Mouse (Mus musculus): ENCODE results near the gene Slc25a42. TPM values are rescaled to one million over a fixed set of nuclear protein-coding genes. Genes with fewer than 3 reads are reported as not detected.
A peak's percentile ranks its signal among the peaks of the same experiment; 100 is the strongest.

Slc25a42 gene
- polyA plus RNA-seq (2014; fragmentation: Nextera tagmentation; extraction: Ambion mirVana), result 3.9 and 4.2 TPM in 2 replicates

DNA sequence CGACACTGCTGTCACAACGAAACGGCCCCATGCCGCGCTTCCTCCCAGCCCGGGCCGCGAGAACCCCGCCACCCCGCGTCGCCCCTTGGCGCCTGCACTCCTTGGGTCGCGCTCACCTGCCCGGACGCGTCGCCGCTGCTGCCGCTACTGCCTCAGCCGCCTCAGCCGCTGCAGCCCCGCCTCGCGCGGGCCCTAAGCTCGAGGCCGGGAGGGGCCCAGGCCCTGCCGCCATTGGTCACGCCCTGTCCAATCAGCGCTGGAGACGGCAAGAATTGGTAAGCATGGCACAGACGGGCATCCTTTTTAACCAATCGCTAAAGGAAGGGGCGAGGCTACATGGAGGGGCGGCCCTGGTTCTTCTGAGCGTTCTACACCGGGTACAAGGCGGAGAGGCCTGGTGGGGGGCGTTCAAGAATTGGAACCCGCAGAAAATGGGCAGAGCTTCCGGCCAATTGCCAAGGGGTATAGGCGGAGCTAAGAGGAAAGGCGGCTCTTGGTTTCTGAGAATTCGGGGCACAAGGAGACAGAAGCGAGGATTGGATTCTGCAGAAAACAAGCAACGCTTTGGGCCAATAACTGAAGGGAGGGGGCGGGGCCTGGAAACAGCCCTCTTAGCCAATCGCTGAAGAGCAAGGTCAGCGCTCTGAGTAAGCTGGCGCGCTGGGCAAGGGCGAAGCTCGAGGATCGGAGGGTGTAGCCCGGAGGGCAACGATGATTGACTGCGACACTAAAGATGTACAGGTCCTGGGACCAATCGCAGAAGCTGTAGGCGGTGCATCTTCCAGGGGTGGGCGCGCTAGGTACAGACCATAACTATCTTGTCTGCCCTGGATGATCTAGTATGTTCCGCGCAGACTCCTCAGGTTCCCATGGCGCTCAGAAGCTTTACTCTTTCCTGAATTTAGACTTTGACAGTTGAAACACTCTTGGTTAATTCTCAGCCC is at the start of gene Slc25a42:
Slc25a42 (minus strand) TSS at position 194 of the 944 bp plus-strand sequence.
- Histone ChIP-seq H3K4me3 (ENCODE audit: low read depth, low read length) (peak within 1 kb of the TSS; percentile 68), H3K4me1 (ENCODE audit: control insufficient read depth, insufficient read depth, low read length) (peaks cover 9% of the 10 kb centered on the region; the same call in 1 of the 2 replicates), H3K36me3 (ENCODE audit: control insufficient read depth, insufficient read depth, low read length) (no peaks in the 10 kb centered on the region), H3K4me2 (replicated peaks; ENCODE audit: low read depth, low read length) (peak within 1 kb of the TSS; percentile 99), H3K9ac (replicated peaks; ENCODE audit: low read depth, low read length) (peak within 1 kb of the TSS; percentile 63), H3K27ac (ENCODE audit: low read length) (no peak within 1 kb of the TSS), H3K9me3 (ENCODE audit: control insufficient read depth, low read depth, low read length) (no peaks in the 10 kb centered on the region), H3K27me3 (ENCODE audit: control insufficient read depth, insufficient read depth, low read length) (no peaks in the 10 kb centered on the region)
- under 1% methylated on average over 66 of the region's 66 CpGs for WGBS
- peak; percentile 98 for ATAC-seq (ENCODE audit: insufficient number of reproducible peaks, insufficient read depth, low FRiP score, low read depth)

GRCm38 (mm10) chr8:70259043-70259442 is 46.9 kb upstream of the Slc25a42 start:
- no peak for ATAC-seq (ENCODE audit: insufficient number of reproducible peaks, insufficient read depth, low FRiP score, low read depth)
- Histone ChIP-seq H3K4me2 (replicated peaks; ENCODE audit: low read depth, low read length) (no peak overlapping the region), H3K36me3 (ENCODE audit: control insufficient read depth, insufficient read depth, low read length) (peaks cover 83% of the 10 kb centered on the region), H3K9me3 (ENCODE audit: control insufficient read depth, low read depth, low read length) (no peaks in the 10 kb centered on the region), H3K27me3 (ENCODE audit: control insufficient read depth, insufficient read depth, low read length) (no peaks in the 10 kb centered on the region), H3K4me1 (ENCODE audit: control insufficient read depth, insufficient read depth, low read length) (no peaks in the 10 kb centered on the region), H3K4me3 (ENCODE audit: low read depth, low read length) (no peak overlapping the region), H3K9ac (replicated peaks; ENCODE audit: low read depth, low read length) (no peak overlapping the region), H3K27ac (ENCODE audit: low read length) (no peak overlapping the region)
- WGBS, result 82% methylated on average over 2 of the region's 2 CpGs

DNA sequence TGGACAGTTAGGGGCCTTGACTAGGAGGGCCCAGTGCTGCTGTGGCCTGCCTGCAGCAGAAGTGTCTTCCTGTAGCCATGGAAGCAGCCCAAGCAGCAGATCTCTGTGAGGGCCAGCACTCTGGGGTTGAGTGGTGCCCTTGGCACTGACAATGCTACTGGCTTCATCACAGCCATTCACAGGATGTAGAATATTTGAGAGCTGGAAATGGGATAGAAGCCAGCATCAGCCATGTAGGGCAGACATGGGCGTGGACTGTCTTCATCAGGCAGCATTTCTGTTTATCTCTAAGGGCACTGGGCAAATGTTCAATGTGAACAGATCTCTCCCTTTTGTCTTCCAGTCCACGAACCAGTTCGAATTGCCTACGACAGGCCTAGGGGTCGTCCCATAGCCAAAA is 46.5 kb upstream of the Slc25a42 start:
- Histone ChIP-seq H3K9me3 (ENCODE audit: control insufficient read depth, low read depth, low read length) (no peaks in the 10 kb centered on the region), H3K4me1 (ENCODE audit: control insufficient read depth, insufficient read depth, low read length) (no peaks in the 10 kb centered on the region), H3K36me3 (ENCODE audit: control insufficient read depth, insufficient read depth, low read length) (peaks cover 86% of the 10 kb centered on the region), H3K4me2 (replicated peaks; ENCODE audit: low read depth, low read length) (no peak overlapping the region), H3K4me3 (ENCODE audit: low read depth, low read length) (no peak overlapping the region), H3K27ac (ENCODE audit: low read length) (no peak overlapping the region), H3K9ac (replicated peaks; ENCODE audit: low read depth, low read length) (no peak overlapping the region), H3K27me3 (ENCODE audit: control insufficient read depth, insufficient read depth, low read length) (no peaks in the 10 kb centered on the region)
- 96% methylated on average over 5 of the region's 5 CpGs for WGBS
- ATAC-seq (ENCODE audit: insufficient number of reproducible peaks, insufficient read depth, low FRiP score, low read depth), result no peak

GRCm38 (mm10) chr8:70257456-70257855 is 45.4 kb upstream of the Slc25a42 start:
- Histone ChIP-seq H3K27me3 (ENCODE audit: control insufficient read depth, insufficient read depth, low read length) (no peaks in the 10 kb centered on the region), H3K4me2 (replicated peaks; ENCODE audit: low read depth, low read length) (no peak overlapping the region), H3K36me3 (ENCODE audit: control insufficient read depth, insufficient read depth, low read length) (peaks cover 90% of the 10 kb centered on the region), H3K27ac (ENCODE audit: low read length) (no peak overlapping the region), H3K9me3 (ENCODE audit: control insufficient read depth, low read depth, low read length) (no peaks in the 10 kb centered on the region), H3K9ac (replicated peaks; ENCODE audit: low read depth, low read length) (no peak overlapping the region), H3K4me1 (ENCODE audit: control insufficient read depth, insufficient read depth, low read length) (no peaks in the 10 kb centered on the region), H3K4me3 (ENCODE audit: low read depth, low read length) (no peak overlapping the region)
- ATAC-seq (ENCODE audit: insufficient number of reproducible peaks, insufficient read depth, low FRiP score, low read depth), result no peak
- WGBS, result 83% methylated on average over 3 of the region's 3 CpGs

GRCm38 (mm10) chr8:70254628-70255027 is 42.5 kb upstream of the Slc25a42 start:
- Histone ChIP-seq H3K4me1 (ENCODE audit: control insufficient read depth, insufficient read depth, low read length) (no peaks in the 10 kb centered on the region), H3K4me3 (ENCODE audit: low read depth, low read length) (no peak overlapping the region), H3K36me3 (ENCODE audit: control insufficient read depth, insufficient read depth, low read length) (peaks cover 91% of the 10 kb centered on the region), H3K9ac (replicated peaks; ENCODE audit: low read depth, low read length) (no peak overlapping the region), H3K27me3 (ENCODE audit: control insufficient read depth, insufficient read depth, low read length) (no peaks in the 10 kb centered on the region), H3K4me2 (replicated peaks; ENCODE audit: low read depth, low read length) (no peak overlapping the region), H3K27ac (ENCODE audit: low read length) (no peak overlapping the region), H3K9me3 (ENCODE audit: control insufficient read depth, low read depth, low read length) (no peaks in the 10 kb centered on the region)
- no peak for ATAC-seq (ENCODE audit: insufficient number of reproducible peaks, insufficient read depth, low FRiP score, low read depth)
- 75% methylated on average over 1 of the region's 1 CpGs for WGBS

GRCm38 (mm10) chr8:70247841-70248240 is 35.7 kb upstream of the Slc25a42 start:
- no peak overlapping the region for H3K9ac ChIP-seq (replicated peaks; ENCODE audit: low read depth, low read length)
- no peaks in the 10 kb centered on the region for H3K4me1 ChIP-seq (ENCODE audit: control insufficient read depth, insufficient read depth, low read length)
- H3K27me3 ChIP-seq (ENCODE audit: control insufficient read depth, insufficient read depth, low read length), result no peaks in the 10 kb centered on the region
- ATAC-seq (ENCODE audit: insufficient number of reproducible peaks, insufficient read depth, low FRiP score, low read depth), result no peak
- 91% methylated on average over 3 of the region's 3 CpGs for WGBS
- no peak overlapping the region for H3K4me3 ChIP-seq (ENCODE audit: low read depth, low read length)
- H3K36me3 ChIP-seq (ENCODE audit: control insufficient read depth, insufficient read depth, low read length), result peaks cover 83% of the 10 kb centered on the region
- H3K27ac ChIP-seq (ENCODE audit: low read length), result no peak overlapping the region
- H3K9me3 ChIP-seq (ENCODE audit: control insufficient read depth, low read depth, low read length), result no peaks in the 10 kb centered on the region
- H3K4me2 ChIP-seq (replicated peaks; ENCODE audit: low read depth, low read length), result no peak overlapping the region

- 88% methylated on average over 6 of the region's 6 CpGs for WGBS
- H3K4me3 ChIP-seq (ENCODE audit: low read depth, low read length), result no peak overlapping the region
- no peak overlapping the region for H3K4me2 ChIP-seq (replicated peaks; ENCODE audit: low read depth, low read length)
- no peak overlapping the region for H3K27ac ChIP-seq (ENCODE audit: low read length)
- no peaks in the 10 kb centered on the region for H3K4me1 ChIP-seq (ENCODE audit: control insufficient read depth, insufficient read depth, low read length)
- no peaks in the 10 kb centered on the region for H3K27me3 ChIP-seq (ENCODE audit: control insufficient read depth, insufficient read depth, low read length)
- peaks cover 81% of the 10 kb centered on the region for H3K36me3 ChIP-seq (ENCODE audit: control insufficient read depth, insufficient read depth, low read length)
- no peaks in the 10 kb centered on the region for H3K9me3 ChIP-seq (ENCODE audit: control insufficient read depth, low read depth, low read length)
- no peak for ATAC-seq (ENCODE audit: insufficient number of reproducible peaks, insufficient read depth, low FRiP score, low read depth)
- no peak overlapping the region for H3K9ac ChIP-seq (replicated peaks; ENCODE audit: low read depth, low read length)
Observed at GRCm38 (mm10) chr8:70246622-70247021, 34.5 kb upstream of the Slc25a42 start.

GRCm38 (mm10) chr8:70240642-70241041 is 28.5 kb upstream of the Slc25a42 start:
- H3K4me1 ChIP-seq (ENCODE audit: control insufficient read depth, insufficient read depth, low read length), result peaks cover 4% of the 10 kb centered on the region; the same call in 1 of the 2 replicates
- no peak for ATAC-seq (ENCODE audit: insufficient number of reproducible peaks, insufficient read depth, low FRiP score, low read depth)
- H3K9ac ChIP-seq (replicated peaks; ENCODE audit: low read depth, low read length), result no peak overlapping the region
- peaks cover 80% of the 10 kb centered on the region for H3K36me3 ChIP-seq (ENCODE audit: control insufficient read depth, insufficient read depth, low read length)
- H3K4me3 ChIP-seq (ENCODE audit: low read depth, low read length), result no peak overlapping the region
- no peaks in the 10 kb centered on the region for H3K9me3 ChIP-seq (ENCODE audit: control insufficient read depth, low read depth, low read length)
- 87% methylated on average over 5 of the region's 5 CpGs for WGBS
- no peaks in the 10 kb centered on the region for H3K27me3 ChIP-seq (ENCODE audit: control insufficient read depth, insufficient read depth, low read length)
- no peak overlapping the region for H3K27ac ChIP-seq (ENCODE audit: low read length)
- H3K4me2 ChIP-seq (replicated peaks; ENCODE audit: low read depth, low read length), result no peak overlapping the region
